Mouse (Mus musculus): ENCODE measurements around the gene Ptprn2. TPM values are rescaled to one million over a fixed set of nuclear protein-coding genes. Genes with fewer than 3 reads are reported as not detected.

Gene Ptprn2
- polyA plus RNA-seq, 1 experiment from 2014 or later: 0.19 TPM

DNA sequence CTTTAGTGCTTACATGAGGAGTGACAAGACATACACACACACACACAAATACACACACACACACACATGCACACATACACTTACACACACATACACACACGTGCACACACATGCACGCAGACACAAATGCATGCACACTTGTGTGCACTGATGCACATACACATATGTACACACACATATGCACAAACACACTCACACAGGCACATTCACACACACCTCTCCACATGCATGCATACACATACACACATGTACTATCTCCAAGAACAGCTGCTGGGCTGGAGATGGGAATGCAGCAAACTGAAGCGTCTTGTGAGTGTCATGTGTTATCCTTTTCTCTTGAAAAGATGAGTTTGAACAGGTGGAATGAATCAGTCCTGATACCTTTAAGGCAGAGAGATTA is 115.9 kb downstream of the Ptprn2 start:
- no peak for ATAC-seq (ENCODE audit: low read depth)
- no peak overlapping the region for H3K4me2 ChIP-seq (ENCODE audit: low read depth, low read length)
- H3K36me3 ChIP-seq (ENCODE audit: control insufficient read depth, insufficient read depth, low read length): no peaks in the 10 kb centered on the region
- H3K27ac ChIP-seq (ENCODE audit: low read length): no peak overlapping the region
- H3K27me3 ChIP-seq (ENCODE audit: control insufficient read depth, insufficient read depth, low read depth, low read length): no peaks in the 10 kb centered on the region
- 79% methylated on average over 3 of the region's 3 CpGs for WGBS
- no peak overlapping the region for H3K9ac ChIP-seq (ENCODE audit: low read length)
- no peaks in the 10 kb centered on the region for H3K9me3 ChIP-seq (ENCODE audit: control insufficient read depth, low read length)
- H3K4me3 ChIP-seq (ENCODE audit: low read length): no peak overlapping the region
- no peaks in the 10 kb centered on the region for H3K4me1 ChIP-seq (replicated peaks; ENCODE audit: control insufficient read depth, insufficient read depth, low read length)

DNA sequence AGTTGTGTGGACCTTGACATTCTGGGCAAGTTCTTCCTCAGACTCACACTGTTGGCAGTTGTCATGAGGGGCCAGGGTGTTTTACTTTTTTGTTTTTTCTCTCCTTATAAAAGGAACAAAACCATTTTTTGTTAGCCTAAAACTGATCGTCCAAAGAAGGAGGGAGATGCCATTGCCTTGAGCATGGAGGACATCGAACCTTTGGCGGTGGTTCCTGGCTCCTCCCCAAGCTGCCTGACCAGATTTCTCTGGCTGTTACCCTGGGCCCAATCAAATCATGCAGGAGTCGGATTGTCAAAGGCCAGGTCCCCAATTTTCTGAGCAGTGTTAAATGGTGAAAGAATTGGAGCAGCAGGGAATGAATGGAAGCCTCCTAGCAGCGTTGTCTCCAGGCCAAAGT is 116.4 kb downstream of the Ptprn2 start:
- no peak for ATAC-seq (ENCODE audit: low read depth)
- Histone ChIP-seq H3K9me3 (ENCODE audit: control insufficient read depth, low read length) (no peaks in the 10 kb centered on the region), H3K27ac (ENCODE audit: low read length) (no peak overlapping the region), H3K27me3 (ENCODE audit: control insufficient read depth, insufficient read depth, low read depth, low read length) (no peaks in the 10 kb centered on the region), H3K9ac (ENCODE audit: low read length) (no peak overlapping the region), H3K4me1 (replicated peaks; ENCODE audit: control insufficient read depth, insufficient read depth, low read length) (no peaks in the 10 kb centered on the region), H3K36me3 (ENCODE audit: control insufficient read depth, insufficient read depth, low read length) (no peaks in the 10 kb centered on the region), H3K4me3 (ENCODE audit: low read length) (no peak overlapping the region), H3K4me2 (ENCODE audit: low read depth, low read length) (no peak overlapping the region)
- WGBS: 68% methylated on average over 5 of the region's 5 CpGs

DNA sequence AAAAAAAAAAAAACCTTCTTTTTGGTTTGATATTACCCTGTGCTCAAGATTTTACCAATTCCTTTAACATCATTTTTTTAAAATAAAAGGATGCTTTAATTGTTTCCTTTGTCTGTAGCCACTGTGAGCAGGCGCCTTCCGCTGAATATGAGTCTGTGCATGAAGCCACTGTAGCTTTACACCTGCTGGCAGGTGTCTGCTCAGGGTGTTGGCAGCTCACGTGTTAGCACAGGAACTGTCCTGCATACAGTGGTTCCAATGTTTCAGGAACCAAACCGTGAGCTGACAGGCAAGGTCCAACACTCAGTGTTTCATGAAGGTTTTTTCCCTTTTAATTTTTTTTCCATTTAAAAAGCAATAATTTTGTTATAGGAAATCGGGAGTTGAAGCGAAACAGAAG is 123.1 kb downstream of the Ptprn2 start:
- ATAC-seq (ENCODE audit: low read depth): no peak
- Histone ChIP-seq H3K4me2 (ENCODE audit: low read depth, low read length) (no peak overlapping the region), H3K4me1 (replicated peaks; ENCODE audit: control insufficient read depth, insufficient read depth, low read length) (no peaks in the 10 kb centered on the region), H3K27ac (ENCODE audit: low read length) (no peak overlapping the region), H3K9me3 (ENCODE audit: control insufficient read depth, low read length) (no peaks in the 10 kb centered on the region), H3K36me3 (ENCODE audit: control insufficient read depth, insufficient read depth, low read length) (no peaks in the 10 kb centered on the region), H3K9ac (ENCODE audit: low read length) (no peak overlapping the region), H3K27me3 (ENCODE audit: control insufficient read depth, insufficient read depth, low read depth, low read length) (no peaks in the 10 kb centered on the region), H3K4me3 (ENCODE audit: low read length) (no peak overlapping the region)
- 79% methylated on average over 6 of the region's 6 CpGs for WGBS

DNA sequence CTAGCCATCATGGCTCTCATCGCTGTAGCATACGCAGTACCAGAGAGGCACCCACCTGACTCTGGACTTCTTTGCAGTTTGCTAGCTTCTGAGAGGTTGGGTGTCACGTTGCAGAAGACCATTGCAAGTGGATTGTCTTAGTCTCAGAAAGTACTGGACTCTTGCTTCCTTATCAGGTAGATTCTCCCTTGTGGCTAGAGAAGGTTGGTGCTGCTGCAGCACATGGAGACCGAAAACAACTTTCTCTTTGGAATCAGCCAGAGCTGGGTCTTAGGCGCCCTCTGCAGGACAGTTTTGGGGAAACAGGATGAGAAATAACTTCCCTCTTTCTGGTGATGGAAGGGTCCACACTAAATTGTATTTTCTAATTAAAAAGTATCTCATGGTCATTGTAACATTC is 134.3 kb downstream of the Ptprn2 start:
- Histone ChIP-seq H3K27ac (ENCODE audit: low read length) (no peak overlapping the region), H3K27me3 (ENCODE audit: control insufficient read depth, insufficient read depth, low read depth, low read length) (no peaks in the 10 kb centered on the region), H3K9ac (ENCODE audit: low read length) (no peak overlapping the region), H3K4me3 (ENCODE audit: low read length) (no peak overlapping the region), H3K4me2 (ENCODE audit: low read depth, low read length) (peak overlapping the region; percentile 36), H3K36me3 (ENCODE audit: control insufficient read depth, insufficient read depth, low read length) (no peaks in the 10 kb centered on the region), H3K9me3 (ENCODE audit: control insufficient read depth, low read length) (no peaks in the 10 kb centered on the region), H3K4me1 (replicated peaks; ENCODE audit: control insufficient read depth, insufficient read depth, low read length) (no peaks in the 10 kb centered on the region)
- WGBS: 43% methylated on average over 5 of the region's 5 CpGs
- ATAC-seq (ENCODE audit: low read depth): peak; percentile 57; the same call in 1 of the 2 replicates

DNA sequence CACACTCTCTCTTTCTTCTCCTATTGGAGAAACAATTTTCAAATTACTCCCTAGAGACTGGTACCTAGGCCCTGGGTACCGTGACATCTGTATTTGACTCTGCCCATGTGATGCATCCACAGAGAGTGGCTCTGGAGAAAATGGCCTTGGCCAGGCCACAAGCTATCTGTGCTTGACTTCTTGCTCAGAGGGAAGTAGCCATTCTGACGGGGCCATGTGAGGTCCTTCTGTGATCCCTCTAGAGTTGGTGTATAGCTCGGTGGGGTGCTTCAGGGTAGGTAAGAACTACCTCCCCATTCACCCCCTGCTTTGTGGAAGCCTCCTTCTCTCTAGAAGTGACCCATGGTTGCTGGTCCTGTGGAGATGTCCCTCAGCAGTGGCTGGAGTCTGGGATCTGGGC is 134.8 kb downstream of the Ptprn2 start:
- H3K27ac ChIP-seq (ENCODE audit: low read length): no peak overlapping the region
- no peaks in the 10 kb centered on the region for H3K36me3 ChIP-seq (ENCODE audit: control insufficient read depth, insufficient read depth, low read length)
- no peaks in the 10 kb centered on the region for H3K4me1 ChIP-seq (replicated peaks; ENCODE audit: control insufficient read depth, insufficient read depth, low read length)
- H3K9ac ChIP-seq (ENCODE audit: low read length): no peak overlapping the region
- H3K4me2 ChIP-seq (ENCODE audit: low read depth, low read length): no peak overlapping the region
- H3K9me3 ChIP-seq (ENCODE audit: control insufficient read depth, low read length): no peaks in the 10 kb centered on the region
- 78% methylated on average over 3 of the region's 3 CpGs for WGBS
- H3K27me3 ChIP-seq (ENCODE audit: control insufficient read depth, insufficient read depth, low read depth, low read length): no peaks in the 10 kb centered on the region
- peak; percentile 12; the same call in 1 of the 2 replicates for ATAC-seq (ENCODE audit: low read depth)
- H3K4me3 ChIP-seq (ENCODE audit: low read length): no peak overlapping the region

DNA sequence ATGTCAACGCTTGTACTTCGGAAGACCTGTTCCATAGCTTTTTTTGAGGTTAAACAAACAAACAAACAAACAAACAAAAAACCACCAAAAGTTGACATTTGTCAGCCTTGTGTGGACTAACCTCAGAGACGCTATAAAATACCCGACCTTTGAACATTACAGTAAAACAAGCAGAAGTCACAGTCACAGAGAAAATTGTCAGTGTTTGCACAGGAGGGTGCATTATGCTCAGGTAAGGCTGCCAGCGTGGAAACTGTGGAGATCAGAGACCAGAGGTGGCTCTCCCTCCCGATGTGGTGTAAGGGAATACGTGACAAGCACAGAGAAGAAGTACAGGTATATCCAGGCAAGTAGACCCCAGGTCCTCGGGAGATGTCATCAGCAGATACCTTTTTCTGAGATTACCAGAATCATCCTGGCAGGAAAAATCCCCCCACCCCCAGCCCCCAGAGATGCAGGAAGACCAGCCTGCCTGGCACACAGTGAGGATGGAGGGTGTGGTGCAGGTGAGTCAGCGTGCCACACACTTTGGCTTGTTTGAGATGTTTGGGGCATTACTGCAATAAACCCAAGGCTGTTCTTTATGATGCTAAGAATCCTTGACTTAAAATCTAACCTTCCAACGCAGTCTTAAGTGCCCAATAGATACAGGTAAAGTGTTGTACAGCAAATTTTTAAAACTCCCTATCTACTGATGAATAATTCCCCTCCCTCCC is 136.0 kb downstream of the Ptprn2 start:
- Histone ChIP-seq H3K4me3 (ENCODE audit: low read length) (no peak overlapping the region), H3K9me3 (ENCODE audit: control insufficient read depth, low read length) (no peaks in the 10 kb centered on the region), H3K27me3 (ENCODE audit: control insufficient read depth, insufficient read depth, low read depth, low read length) (no peaks in the 10 kb centered on the region), H3K36me3 (ENCODE audit: control insufficient read depth, insufficient read depth, low read length) (no peaks in the 10 kb centered on the region), H3K27ac (ENCODE audit: low read length) (no peak overlapping the region), H3K4me1 (replicated peaks; ENCODE audit: control insufficient read depth, insufficient read depth, low read length) (no peaks in the 10 kb centered on the region), H3K9ac (ENCODE audit: low read length) (no peak overlapping the region), H3K4me2 (ENCODE audit: low read depth, low read length) (no peak overlapping the region)
- no peak for ATAC-seq (ENCODE audit: low read depth)
- 67% methylated on average over 10 of the region's 10 CpGs for WGBS

DNA sequence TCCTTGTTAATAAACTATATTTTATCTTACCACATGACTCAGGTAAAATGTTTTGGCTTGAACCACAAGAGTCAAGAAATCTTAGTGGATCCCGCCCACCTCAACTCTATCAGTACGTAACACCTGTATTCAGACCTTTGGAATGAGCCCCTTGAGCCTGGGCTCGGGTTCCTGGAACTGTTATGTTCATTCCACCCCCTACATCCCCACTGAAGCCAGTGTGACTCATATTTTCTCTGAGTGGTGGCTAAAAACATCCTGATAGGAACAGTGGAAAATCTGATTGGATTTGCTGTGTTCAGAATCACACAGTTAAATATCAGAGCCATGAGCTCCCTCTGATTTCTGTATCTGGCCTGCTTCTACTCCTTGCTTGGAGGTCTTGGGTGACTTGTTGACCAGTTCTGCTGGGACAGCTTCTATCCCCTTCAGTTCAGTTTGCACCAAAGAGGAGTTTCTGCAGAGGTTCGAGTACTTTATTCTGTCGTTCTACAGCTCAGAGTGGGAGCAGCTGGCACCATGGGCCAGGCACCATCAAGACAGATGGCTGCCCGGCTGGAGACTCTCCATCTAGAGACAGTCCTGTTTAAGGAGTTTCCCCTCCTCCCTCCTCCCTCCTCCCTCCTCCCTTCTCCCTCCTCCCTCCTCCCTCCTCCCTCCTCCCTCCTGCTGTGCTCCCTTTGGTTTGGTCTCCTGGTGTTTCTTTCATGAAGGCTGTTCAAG is 137.3 kb downstream of the Ptprn2 start:
- no peak overlapping the region for H3K9ac ChIP-seq (ENCODE audit: low read length)
- no peak overlapping the region for H3K4me3 ChIP-seq (ENCODE audit: low read length)
- H3K4me2 ChIP-seq (ENCODE audit: low read depth, low read length): no peak overlapping the region
- H3K4me1 ChIP-seq (replicated peaks; ENCODE audit: control insufficient read depth, insufficient read depth, low read length): no peaks in the 10 kb centered on the region
- no peaks in the 10 kb centered on the region for H3K27me3 ChIP-seq (ENCODE audit: control insufficient read depth, insufficient read depth, low read depth, low read length)
- ATAC-seq (ENCODE audit: low read depth): no peak
- 44% methylated on average over 6 of the region's 6 CpGs for WGBS
- no peak overlapping the region for H3K27ac ChIP-seq (ENCODE audit: low read length)
- H3K9me3 ChIP-seq (ENCODE audit: control insufficient read depth, low read length): no peaks in the 10 kb centered on the region
- no peaks in the 10 kb centered on the region for H3K36me3 ChIP-seq (ENCODE audit: control insufficient read depth, insufficient read depth, low read length)

DNA sequence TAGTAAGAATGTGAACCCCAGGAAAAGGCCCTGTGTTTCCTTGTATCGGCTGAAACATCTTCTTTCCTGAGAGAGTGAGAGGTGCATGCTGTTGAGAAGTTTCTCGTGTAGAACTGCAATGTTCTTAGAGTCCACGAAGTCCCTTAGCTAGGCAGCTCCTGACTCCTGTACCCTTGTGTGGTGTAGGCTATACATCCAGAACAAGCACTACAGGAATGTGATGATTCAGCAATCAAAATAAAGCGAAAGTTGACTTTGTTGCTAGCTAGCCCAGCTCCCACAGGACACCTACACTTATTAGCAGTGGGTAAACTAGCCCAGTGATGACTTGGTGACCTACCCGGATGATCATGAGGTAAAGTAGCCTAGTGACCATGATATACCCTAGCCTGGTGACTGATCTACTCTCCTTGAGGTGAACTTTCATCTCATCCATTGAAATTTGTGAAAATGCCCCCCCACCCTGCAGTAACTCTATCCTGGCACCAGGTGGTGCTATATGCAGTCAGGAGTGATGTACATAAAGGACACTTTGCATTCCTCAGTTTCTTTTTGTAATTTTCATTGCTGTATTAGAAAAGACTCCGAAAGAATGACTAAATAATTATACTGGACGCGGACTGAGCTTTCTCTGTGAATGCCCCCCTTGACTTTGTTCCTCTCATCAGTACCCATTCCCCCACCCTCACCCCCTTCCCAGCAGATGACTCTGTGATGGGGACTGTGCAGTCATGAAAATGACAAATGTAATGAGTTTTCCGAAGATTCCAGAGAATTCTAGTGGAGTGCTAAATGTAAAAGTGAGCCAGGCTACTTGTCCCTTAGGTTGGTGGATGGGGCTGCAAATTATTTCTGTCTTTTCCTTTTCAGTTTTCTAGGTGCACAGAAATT is 140.1 kb downstream of the Ptprn2 start:
- Histone ChIP-seq H3K4me3 (ENCODE audit: low read length) (no peak overlapping the region), H3K4me2 (ENCODE audit: low read depth, low read length) (no peak overlapping the region), H3K27me3 (ENCODE audit: control insufficient read depth, insufficient read depth, low read depth, low read length) (no peaks in the 10 kb centered on the region), H3K36me3 (ENCODE audit: control insufficient read depth, insufficient read depth, low read length) (no peaks in the 10 kb centered on the region), H3K9ac (ENCODE audit: low read length) (no peak overlapping the region), H3K27ac (ENCODE audit: low read length) (no peak overlapping the region), H3K9me3 (ENCODE audit: control insufficient read depth, low read length) (no peaks in the 10 kb centered on the region), H3K4me1 (replicated peaks; ENCODE audit: control insufficient read depth, insufficient read depth, low read length) (no peaks in the 10 kb centered on the region)
- 49% methylated on average over 9 of the region's 9 CpGs for WGBS
- no peak; the same call in 1 of the 2 replicates for ATAC-seq (ENCODE audit: low read depth)

DNA sequence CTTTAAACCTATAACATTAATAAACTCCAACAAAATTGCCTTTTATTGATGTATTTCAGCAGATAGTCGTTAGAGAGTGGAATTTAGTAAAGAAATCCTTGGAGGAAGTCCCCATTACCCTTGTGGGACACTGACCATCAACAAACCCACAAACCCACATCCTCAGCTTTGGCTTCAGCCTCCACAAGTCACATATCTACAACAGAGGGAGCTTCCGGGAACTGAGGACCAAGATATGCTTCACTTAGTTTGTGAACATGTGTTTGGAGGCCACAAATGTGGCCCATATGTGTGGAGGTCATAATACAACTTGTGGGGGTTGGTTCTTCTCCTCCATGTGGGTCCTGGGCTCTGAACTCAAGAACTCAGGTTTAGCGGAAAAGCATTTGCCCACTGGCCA is 143.5 kb downstream of the Ptprn2 start:
- Histone ChIP-seq H3K27ac (ENCODE audit: low read length) (no peak overlapping the region), H3K4me2 (ENCODE audit: low read depth, low read length) (no peak overlapping the region), H3K36me3 (ENCODE audit: control insufficient read depth, insufficient read depth, low read length) (no peaks in the 10 kb centered on the region), H3K4me3 (ENCODE audit: low read length) (no peak overlapping the region), H3K4me1 (replicated peaks; ENCODE audit: control insufficient read depth, insufficient read depth, low read length) (no peaks in the 10 kb centered on the region), H3K9me3 (ENCODE audit: control insufficient read depth, low read length) (no peaks in the 10 kb centered on the region), H3K9ac (ENCODE audit: low read length) (no peak overlapping the region), H3K27me3 (ENCODE audit: control insufficient read depth, insufficient read depth, low read depth, low read length) (no peaks in the 10 kb centered on the region)
- 75% methylated on average over 3 of the region's 3 CpGs for WGBS
- ATAC-seq (ENCODE audit: low read depth): no peak

Data from lung, embryonic 16.5 days (tissue).